Mouse (Mus musculus) MEL (cell line): Measurements from ENCODE around the gene Clk2. TPM values are rescaled to one million over a fixed set of nuclear protein-coding genes. Genes with fewer than 3 reads are reported as not detected.

Source experiments
- DNase-seq: peaks from one replicate; pipeline ENCODE4 v3.0.0; 2011; ENCODE audit warnings: low read depth, low spot score
- H3K27ac ChIP-seq: 2 replicates; pipeline ENCODE4 v1.5.1; 2012; ENCODE audit warnings: low read depth, mild to moderate bottlenecking, control low read depth, low read length, moderate library complexity; ENCODE audit not compliant: control insufficient read depth
- H3K27me3 ChIP-seq, 2 experiments: fragments of 150-350 bp in 1 of 2; sonication (generic) in 1 of 2; 2 replicates each; pipeline ENCODE4 v1.6.1; 2012; ENCODE audit warnings: low read length in 2 of 2, mild to moderate bottlenecking in 2 of 2, improper control_type of control experiment in 1 of 2, moderate library complexity in 1 of 2; ENCODE audit not compliant: insufficient read depth in 2 of 2, control insufficient read depth in 1 of 2
- H3K36me3 ChIP-seq, 2 experiments: 2 replicates each; pipeline ENCODE4 v1.6.1; 2012 to 2014; ENCODE audit warnings: low read length in 2 of 2, improper control_type of control experiment in 1 of 2, inconsistent platforms in 1 of 2, mild to moderate bottlenecking in 1 of 2; ENCODE audit not compliant: insufficient read depth in 2 of 2, control insufficient read depth in 1 of 2
- H3K4me1 ChIP-seq, 2 experiments: fragments of 150-350 bp in 1 of 2; sonication (generic) in 1 of 2; 2 replicates each; pipeline ENCODE4 v1.6.1; 2012; ENCODE audit warnings: low read length in 2 of 2, improper control_type of control experiment in 1 of 2, mild to moderate bottlenecking in 1 of 2; ENCODE audit not compliant: insufficient read depth in 2 of 2, control insufficient read depth in 1 of 2
- H3K4me3 ChIP-seq, 2 experiments: fragments of 150-350 bp in 1 of 2; sonication (generic) in 1 of 2; 2 replicates each; pipeline ENCODE4 v1.5.1; 2012; ENCODE audit warnings: low read depth in 2 of 2, low read length in 2 of 2, mild to moderate bottlenecking in 2 of 2, moderate library complexity in 2 of 2, control low read depth in 1 of 2, improper control_type of control experiment in 1 of 2; ENCODE audit not compliant: control insufficient read depth in 1 of 2, insufficient read depth in 1 of 2
- H3K79me2 ChIP-seq: 2 replicates; pipeline ENCODE4 v1.6.1; 2012; ENCODE audit warnings: mild to moderate bottlenecking, low read length, moderate library complexity; ENCODE audit not compliant: control insufficient read depth, poor library complexity, insufficient read depth
- H3K9ac ChIP-seq: 2 replicates; pipeline ENCODE4 v1.6.1; 2012; ENCODE audit warnings: low read depth, mild to moderate bottlenecking, control low read depth, low read length, moderate library complexity; ENCODE audit not compliant: control insufficient read depth, poor library complexity, severe bottlenecking
- H3K9me3 ChIP-seq: fragments of 150-350 bp; sonication (generic); replicated peaks from 2 replicates; pipeline ENCODE4 v1.6.1; 2012; ENCODE audit warnings: mild to moderate bottlenecking, low read length, improper control_type of control experiment, moderate library complexity; ENCODE audit not compliant: insufficient read depth
- BHLHE40 ChIP-seq: IDR thresholded peaks from 2 replicates; pipeline ENCODE4 v1.6.1; 2012; ENCODE audit warnings: low read depth, mild to moderate bottlenecking, inconsistent platforms, low read length, improper control_type of control experiment, borderline replicate concordance
- CHD1 ChIP-seq: IDR thresholded peaks from 2 replicates; pipeline ENCODE4 v1.6.1; 2012; ENCODE audit warnings: low read depth, mild to moderate bottlenecking, inconsistent platforms, low read length, improper control_type of control experiment
- CHD2 ChIP-seq: IDR thresholded peaks from 2 replicates; pipeline ENCODE4 v1.6.1; 2011; ENCODE audit warnings: low read length, improper control_type of control experiment
- E2F4 ChIP-seq: IDR thresholded peaks from 2 replicates; pipeline ENCODE4 v1.6.1; 2011; ENCODE audit warnings: low read depth, low read length, improper control_type of control experiment, borderline replicate concordance
- ELF1 ChIP-seq: IDR thresholded peaks from 2 replicates; pipeline ENCODE4 v1.6.1; 2014; ENCODE audit warnings: low read depth, mild to moderate bottlenecking, inconsistent platforms, low read length, improper control_type of control experiment, moderate library complexity
- EP300 ChIP-seq, 2 experiments: IDR thresholded peaks; 2 replicates each; pipeline ENCODE4 v1.6.1; 2011; ENCODE audit warnings: improper control_type of control experiment in 2 of 2, low read length in 2 of 2, low read depth in 1 of 2, mild to moderate bottlenecking in 1 of 2
- ETS1 ChIP-seq: IDR thresholded peaks from 2 replicates; pipeline ENCODE4 v1.6.1; 2012; ENCODE audit warnings: low read depth, mild to moderate bottlenecking, inconsistent platforms, low read length, improper control_type of control experiment, moderate library complexity
- GABPA ChIP-seq: IDR thresholded peaks from 2 replicates; pipeline ENCODE4 v1.6.1; 2012; ENCODE audit warnings: low read depth, mild to moderate bottlenecking, inconsistent platforms, low read length, improper control_type of control experiment, moderate library complexity
- HCFC1 ChIP-seq: IDR thresholded peaks from 2 replicates; pipeline ENCODE4 v1.6.1; 2012; ENCODE audit warnings: low read depth, mild to moderate bottlenecking, inconsistent platforms, low read length, improper control_type of control experiment, moderate library complexity
- MAFK ChIP-seq: IDR thresholded peaks from 2 replicates; pipeline ENCODE4 v1.6.1; 2011; ENCODE audit warnings: low read depth, mild to moderate bottlenecking, low read length, improper control_type of control experiment, borderline replicate concordance
- MAX ChIP-seq: IDR thresholded peaks from 2 replicates; pipeline ENCODE4 v1.6.1; 2011; ENCODE audit warnings: low read length, improper control_type of control experiment
- MAZ ChIP-seq: IDR thresholded peaks from 2 replicates; pipeline ENCODE4 v1.6.1; 2012; ENCODE audit warnings: low read depth, mild to moderate bottlenecking, inconsistent platforms, low read length, improper control_type of control experiment
- MEF2A ChIP-seq: IDR thresholded peaks from 2 replicates; pipeline ENCODE4 v1.6.1; 2014; ENCODE audit warnings: low read depth, mild to moderate bottlenecking, inconsistent platforms, low read length, improper control_type of control experiment; ENCODE audit not compliant: poor library complexity, insufficient replicate concordance, severe bottlenecking; ENCODE audit errors: extremely low read depth
- MXI1 ChIP-seq: IDR thresholded peaks from 2 replicates; pipeline ENCODE4 v1.6.1; 2011; ENCODE audit warnings: mild to moderate bottlenecking, low read depth, low read length, improper control_type of control experiment
- MYB ChIP-seq: IDR thresholded peaks from 2 replicates; pipeline ENCODE4 v1.6.1; 2011; ENCODE audit warnings: mild to moderate bottlenecking, low read depth, low read length, improper control_type of control experiment
- MYC ChIP-seq: IDR thresholded peaks from 2 replicates; pipeline ENCODE4 v1.6.1; 2011; ENCODE audit warnings: low read depth, mild to moderate bottlenecking, low read length, improper control_type of control experiment, moderate library complexity
- NELFE ChIP-seq: IDR thresholded peaks from 2 replicates; pipeline ENCODE4 v1.6.1; 2011; ENCODE audit warnings: low read depth, low read length, improper control_type of control experiment
- NRF1 ChIP-seq: IDR thresholded peaks from 2 replicates; pipeline ENCODE4 v1.6.1; 2014; ENCODE audit warnings: low read depth, mild to moderate bottlenecking, inconsistent platforms, low read length, improper control_type of control experiment, moderate library complexity; ENCODE audit not compliant: poor library complexity, insufficient read depth, severe bottlenecking
- POLR2A ChIP-seq, 2 experiments: IDR thresholded peaks; 2 replicates each; pipeline ENCODE4 v1.6.1; 2011 to 2012; ENCODE audit warnings: low read length in 2 of 2, mild to moderate bottlenecking in 2 of 2, control low read depth in 1 of 2, improper control_type of control experiment in 1 of 2, low read depth in 1 of 2, moderate library complexity in 1 of 2; ENCODE audit not compliant: control insufficient read depth in 1 of 2, insufficient read depth in 1 of 2, poor library complexity in 1 of 2
- RAD21 ChIP-seq: IDR thresholded peaks from 2 replicates; pipeline ENCODE4 v1.6.1; 2011; ENCODE audit warnings: mild to moderate bottlenecking, low read depth, low read length, improper control_type of control experiment
- RCOR1 ChIP-seq: IDR thresholded peaks from 2 replicates; pipeline ENCODE4 v1.6.1; 2012; ENCODE audit warnings: low read depth, mild to moderate bottlenecking, inconsistent platforms, low read length, improper control_type of control experiment
- SIN3A ChIP-seq: IDR thresholded peaks from 2 replicates; pipeline ENCODE4 v1.6.1; 2012; ENCODE audit warnings: low read length, improper control_type of control experiment, inconsistent platforms
- TCF12 ChIP-seq: IDR thresholded peaks from 2 replicates; pipeline ENCODE4 v1.6.1; 2014; ENCODE audit warnings: low read depth, mild to moderate bottlenecking, inconsistent platforms, low read length, improper control_type of control experiment, moderate library complexity
- USF1 ChIP-seq: IDR thresholded peaks from 2 replicates; pipeline ENCODE4 v1.6.1; 2014; ENCODE audit warnings: low read depth, mild to moderate bottlenecking, inconsistent platforms, low read length, improper control_type of control experiment, moderate library complexity
- USF2 ChIP-seq, 2 experiments: IDR thresholded peaks; 2 replicates each; pipeline ENCODE4 v1.6.1; 2011 to 2012; ENCODE audit warnings: improper control_type of control experiment in 2 of 2, low read length in 2 of 2, borderline replicate concordance in 1 of 2, inconsistent platforms in 1 of 2, low read depth in 1 of 2, mild to moderate bottlenecking in 1 of 2; ENCODE audit not compliant: insufficient read depth in 1 of 2
- ZC3H11A ChIP-seq: IDR thresholded peaks from 2 replicates; pipeline ENCODE4 v1.6.1; 2012; ENCODE audit warnings: low read depth, mild to moderate bottlenecking, inconsistent platforms, low read length, improper control_type of control experiment
- ZKSCAN1 ChIP-seq: IDR thresholded peaks from 2 replicates; pipeline ENCODE4 v1.6.1; 2012; ENCODE audit warnings: low read depth, mild to moderate bottlenecking, inconsistent platforms, low read length, improper control_type of control experiment, moderate library complexity
- ZMIZ1 ChIP-seq: IDR thresholded peaks from 2 replicates; pipeline ENCODE4 v1.6.1; 2012; ENCODE audit warnings: low read depth, mild to moderate bottlenecking, inconsistent platforms, low read length, improper control_type of control experiment, moderate library complexity
- ZNF384 ChIP-seq: IDR thresholded peaks from 2 replicates; pipeline ENCODE4 v1.6.1; 2012; ENCODE audit warnings: low read depth, mild to moderate bottlenecking, inconsistent platforms, low read length, improper control_type of control experiment
- polyA plus RNA-seq, 2 experiments: library from polyadenylated mRNA; stranded (reverse) in 1 of 2; unstranded in 1 of 2; fragments of >175 nt in 1 of 2; fragments of >200 nt in 1 of 2; gene quantifications; 2 replicates each; pipeline versions ENCODE4 v1.2.1 to v1.2.4; 2012; ENCODE audit warnings: low replicate concordance in 2 of 2, low read depth in 1 of 2; ENCODE audit not compliant: insufficient read length in 2 of 2, insufficient read depth in 1 of 2, missing spikeins in 1 of 2
- total RNA-seq: library from RNA; depleted of rRNA; stranded (reverse); fragments of 300-350 nt; gene quantifications from 2 replicates; pipeline ENCODE4 v1.2.3, GENCODE M21; 2012

Clk2 gene
- total and polyA plus RNA-seq, 3 experiments = 28.2 to 138 (median 83.6) TPM

GRCm38 (mm10) chr3:89176421-89176820 lies 11.8 kb downstream of the Clk2 start:
- no peak overlapping the region for H3K4me3 ChIP-seq
- H3K27me3 ChIP-seq = no peaks in the 10 kb centered on the region
- H3K36me3 ChIP-seq = peaks cover 23 to 33% of the 10 kb centered on the region in 2 experiments
- no peak for DNase-seq
- H3K4me1 ChIP-seq = peaks cover 3 to 22% of the 10 kb centered on the region in 2 experiments; a peak in 3 of 4 replicates
- peak overlapping the region; percentile 47 for H3K9ac ChIP-seq
- TF ChIP-seq MYC = no peak
- TF ChIP-seq ZKSCAN1 = no peak
- TF ChIP-seq ZMIZ1 = no peak
- TF ChIP-seq CHD2 = no peak
- no peak for TF ChIP-seq MAFK
- no peak for TF ChIP-seq MAZ
- TF ChIP-seq RCOR1 = no peak
- TF ChIP-seq NELFE = no peak
- no peak for TF ChIP-seq MEF2A
- TF ChIP-seq ETS1 = no peak
- peak overlapping the region; percentile 42 for H3K27ac ChIP-seq
- no peaks in the 10 kb centered on the region for H3K9me3 ChIP-seq
- peaks cover 23% of the 10 kb centered on the region for H3K79me2 ChIP-seq

GRCm38 (mm10) chr3:89177242-89178106 lies 12.9 kb downstream of the Clk2 start, which contains the start of gene Scamp3:
Scamp3 (plus strand) TSS chr3:89177473.
- Histone ChIP-seq H3K4me1 (peaks cover 7 to 31% of the 10 kb centered on the region in 2 experiments; a peak in 3 of 4 replicates), H3K9me3 (no peaks in the 10 kb centered on the region), H3K36me3 (peaks cover 26 to 33% of the 10 kb centered on the region in 2 experiments), H3K4me3 (peak within 1 kb of the TSS; percentile 58 to 91), H3K9ac (peak within 1 kb of the TSS; percentile 85), H3K27ac (peak within 1 kb of the TSS; percentile 71), H3K79me2 (peaks cover 23% of the 10 kb centered on the region), H3K27me3 (no peaks in the 10 kb centered on the region)
- peak; percentile 99 for DNase-seq
- TF ChIP-seq USF1 (peak; percentile 100), POLR2A (IDR thresholded peaks at IDR 0.05; ENCODE audit: control insufficient read depth in 1 of 2, insufficient read depth in 1 of 2, low read depth in 1 of 2, low read length in 2 of 2, poor library complexity in 1 of 2) (peak; percentile 87 to 91), ELF1 (peak; percentile 96), EP300 (IDR thresholded peaks at IDR 0.05; ENCODE audit: low read depth in 1 of 2, low read length in 2 of 2) (peak in 1 of 2 experiments; percentile 18; a peak in 1 of 4 replicates), SIN3A (peak; percentile 93), MAX (peak; percentile 100), RAD21 (no peak), CHD1 (no peak), TCF12 (peak; percentile 59; the same call in 1 of the 2 replicates), MXI1 (peak; percentile 85), MAZ (peak; percentile 97), HCFC1 (peak; percentile 99), MYB (no peak), ZC3H11A (no peak), ZNF384 (peak; percentile 99), NRF1 (peak; percentile 90), BHLHE40 (peak; percentile 99), ZKSCAN1 (peak; percentile 69; the same call in 1 of the 2 replicates), GABPA (no peak), MYC (peak; percentile 96), USF2 (IDR thresholded peaks at IDR 0.05; ENCODE audit: borderline replicate concordance in 1 of 2, insufficient read depth in 1 of 2, low read depth in 1 of 2, low read length in 2 of 2) (peak; percentile 99), E2F4 (peak; percentile 88)
